Mouse (Mus musculus) liver, postnatal 0 days (tissue): ENCODE measurements at regions not wholly inside any gene's neighbourhood (a gene's known extent, or its start where the extent isn't known, plus 50 kb on each side); places are given as distances from the start of the nearest gene placed in this dataset.

Source experiments
- CTCF ChIP-seq: sonication (generic); IDR thresholded peaks from 2 replicates; pipeline ENCODE4 v1.5.1; 2016; ENCODE audit warnings: antibody characterized with exemption, low read depth
- EP300 ChIP-seq: IDR thresholded peaks from 2 replicates; pipeline ENCODE4 v1.6.1; 2016; ENCODE audit warnings: antibody characterized with exemption, low read depth, mild to moderate bottlenecking

- TF ChIP-seq CTCF (no peak), EP300 (no peak)
Observed at GRCm38 (mm10) chr8:9152313-9152925, 462.1 kb upstream of the Arglu1 start.
